Mouse (Mus musculus): ENCODE measurements around the gene Ctu2. TPM values are rescaled to one million over a fixed set of nuclear protein-coding genes. Genes with fewer than 3 reads are reported as not detected.

Gene Ctu2
- 36.0 and 37.2 TPM in 2 replicates for polyA plus RNA-seq (2011; ENCODE audit: insufficient read length, low read depth, missing spikeins)

- H3K4me3 ChIP-seq (ENCODE audit: insufficient read depth, low read length) = peak within 1 kb of the TSS; percentile 93
- H3K27ac ChIP-seq (ENCODE audit: insufficient read depth, low read length) = peak within 1 kb of the TSS; percentile 34
- H3K4me1 ChIP-seq (ENCODE audit: control insufficient read depth, insufficient read depth, low read length) = peaks cover 3% of the 10 kb centered on the region
- TF ChIP-seq CTCF (IDR thresholded peaks at IDR 0.05; ENCODE audit: borderline replicate concordance, insufficient read depth, low read length) (no peak), POLR2A (IDR thresholded peaks at IDR 0.05; ENCODE audit: low read depth, low read length) (peak; percentile 59)
These were observed at the start of gene Ctu2, which contains the start of gene Rnf166 for GRCm38 (mm10) chr8:122475580-122476320. Gene Ctu2 (plus strand): TSS chr8:122476143. Gene Rnf166 (minus strand): TSS chr8:122476064.

GRCm38 (mm10) chr8:122426145-122426544, 49.8 kb upstream of the Ctu2 start:
- H3K4me3 ChIP-seq (ENCODE audit: insufficient read depth, low read length) = no peak overlapping the region
- 0 out of 2 replicates have a peak, but pooled peaks cover 4% of the 10 kb centered on the region for H3K4me1 ChIP-seq (ENCODE audit: control insufficient read depth, insufficient read depth, low read length)
- no peak overlapping the region for H3K27ac ChIP-seq (ENCODE audit: insufficient read depth, low read length)
- TF ChIP-seq CTCF (IDR thresholded peaks at IDR 0.05; ENCODE audit: borderline replicate concordance, insufficient read depth, low read length) (no peak), POLR2A (IDR thresholded peaks at IDR 0.05; ENCODE audit: low read depth, low read length) (no peak)

- Histone ChIP-seq H3K27ac (ENCODE audit: insufficient read depth, low read length) (no peak overlapping the region), H3K4me1 (ENCODE audit: control insufficient read depth, insufficient read depth, low read length) (0 out of 2 replicates have a peak, but pooled peaks cover 4% of the 10 kb centered on the region), H3K4me3 (ENCODE audit: insufficient read depth, low read length) (no peak overlapping the region)
- TF ChIP-seq CTCF (IDR thresholded peaks at IDR 0.05; ENCODE audit: borderline replicate concordance, insufficient read depth, low read length) (no peak), POLR2A (IDR thresholded peaks at IDR 0.05; ENCODE audit: low read depth, low read length) (no peak)
These were observed 48.3 kb upstream of the Ctu2 start for GRCm38 (mm10) chr8:122427607-122428006.

- TF ChIP-seq CTCF (IDR thresholded peaks at IDR 0.05; ENCODE audit: borderline replicate concordance, insufficient read depth, low read length) (no peak), POLR2A (IDR thresholded peaks at IDR 0.05; ENCODE audit: low read depth, low read length) (no peak)
- Histone ChIP-seq H3K4me1 (ENCODE audit: control insufficient read depth, insufficient read depth, low read length) (0 out of 2 replicates have a peak, but pooled peaks cover 4% of the 10 kb centered on the region), H3K27ac (ENCODE audit: insufficient read depth, low read length) (no peak overlapping the region), H3K4me3 (ENCODE audit: insufficient read depth, low read length) (no peak overlapping the region)
These were observed 47.8 kb upstream of the Ctu2 start for GRCm38 (mm10) chr8:122428163-122428562.

GRCm38 (mm10) chr8:122430058-122430636, 45.8 kb upstream of the Ctu2 start:
- Histone ChIP-seq H3K27ac (ENCODE audit: insufficient read depth, low read length) (no peak overlapping the region), H3K4me1 (ENCODE audit: control insufficient read depth, insufficient read depth, low read length) (no peaks in the 10 kb centered on the region), H3K4me3 (ENCODE audit: insufficient read depth, low read length) (no peak overlapping the region)
- no peak for TF ChIP-seq CTCF (IDR thresholded peaks at IDR 0.05; ENCODE audit: borderline replicate concordance, insufficient read depth, low read length)
- no peak for TF ChIP-seq POLR2A (IDR thresholded peaks at IDR 0.05; ENCODE audit: low read depth, low read length)

GRCm38 (mm10) chr8:122430646-122431045, 45.3 kb upstream of the Ctu2 start:
- Histone ChIP-seq H3K4me1 (ENCODE audit: control insufficient read depth, insufficient read depth, low read length) (no peaks in the 10 kb centered on the region), H3K4me3 (ENCODE audit: insufficient read depth, low read length) (no peak overlapping the region), H3K27ac (ENCODE audit: insufficient read depth, low read length) (no peak overlapping the region)
- TF ChIP-seq POLR2A (IDR thresholded peaks at IDR 0.05; ENCODE audit: low read depth, low read length) = no peak
- no peak for TF ChIP-seq CTCF (IDR thresholded peaks at IDR 0.05; ENCODE audit: borderline replicate concordance, insufficient read depth, low read length)

GRCm38 (mm10) chr8:122431694-122432442, 44.1 kb upstream of the Ctu2 start:
- no peaks in the 10 kb centered on the region for H3K4me1 ChIP-seq (ENCODE audit: control insufficient read depth, insufficient read depth, low read length)
- TF ChIP-seq CTCF (IDR thresholded peaks at IDR 0.05; ENCODE audit: borderline replicate concordance, insufficient read depth, low read length) = no peak
- TF ChIP-seq POLR2A (IDR thresholded peaks at IDR 0.05; ENCODE audit: low read depth, low read length) = no peak
- peak overlapping the region; percentile 70 for H3K4me3 ChIP-seq (ENCODE audit: insufficient read depth, low read length)
- no peak overlapping the region for H3K27ac ChIP-seq (ENCODE audit: insufficient read depth, low read length)

GRCm38 (mm10) chr8:122432443-122433268, 43.3 kb upstream of the Ctu2 start, which contains the start of gene Cyba:
Gene Cyba (minus strand): TSS chr8:122432930.
- Histone ChIP-seq H3K4me3 (ENCODE audit: insufficient read depth, low read length) (peak within 1 kb of the TSS; percentile 70), H3K27ac (ENCODE audit: insufficient read depth, low read length) (no peak within 1 kb of the TSS), H3K4me1 (ENCODE audit: control insufficient read depth, insufficient read depth, low read length) (no peaks in the 10 kb centered on the region)
- TF ChIP-seq POLR2A (IDR thresholded peaks at IDR 0.05; ENCODE audit: low read depth, low read length) = peak; percentile 93
- TF ChIP-seq CTCF (IDR thresholded peaks at IDR 0.05; ENCODE audit: borderline replicate concordance, insufficient read depth, low read length) = no peak
